Mouse (Mus musculus): Measurements from ENCODE around the gene Tmco1.

The Tmco1 gene

GRCm38 (mm10) chr1:167283441-167284257, 24.5 kb upstream of the Tmco1 start:
- peak; percentile 77 for DNase-seq (ENCODE audit: low read depth)

DNA sequence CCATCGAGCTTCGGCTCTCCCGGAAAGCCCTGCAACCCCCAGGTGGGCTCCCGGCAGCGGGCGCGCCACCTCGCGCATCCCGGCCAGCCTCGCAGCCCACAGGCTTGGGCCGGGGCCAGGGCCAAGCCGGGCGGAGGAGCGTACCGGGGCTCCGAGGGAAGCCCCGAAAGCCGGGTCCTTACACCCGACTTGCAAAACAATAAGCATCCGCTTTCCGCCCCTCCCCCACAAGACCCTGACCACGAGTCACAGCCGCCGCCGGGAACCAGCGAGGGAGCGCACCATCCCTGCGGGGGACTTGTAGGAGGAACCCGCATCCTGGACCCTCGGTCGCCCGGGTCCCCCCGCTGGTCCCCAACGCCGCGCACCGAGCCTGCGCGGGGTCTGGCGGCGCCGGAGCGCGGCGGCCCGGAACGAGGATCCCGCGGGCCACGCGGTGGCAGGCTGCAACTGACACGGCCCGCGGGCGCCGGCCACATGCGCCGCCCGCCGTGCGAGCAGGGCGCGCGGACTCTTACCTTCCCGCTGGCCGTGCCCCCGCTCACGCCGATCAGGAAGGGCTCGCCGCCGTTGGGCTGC, 23.8 kb upstream of the Tmco1 start:
- DNase-seq (ENCODE audit: low read depth), result peak; percentile 79

DNA sequence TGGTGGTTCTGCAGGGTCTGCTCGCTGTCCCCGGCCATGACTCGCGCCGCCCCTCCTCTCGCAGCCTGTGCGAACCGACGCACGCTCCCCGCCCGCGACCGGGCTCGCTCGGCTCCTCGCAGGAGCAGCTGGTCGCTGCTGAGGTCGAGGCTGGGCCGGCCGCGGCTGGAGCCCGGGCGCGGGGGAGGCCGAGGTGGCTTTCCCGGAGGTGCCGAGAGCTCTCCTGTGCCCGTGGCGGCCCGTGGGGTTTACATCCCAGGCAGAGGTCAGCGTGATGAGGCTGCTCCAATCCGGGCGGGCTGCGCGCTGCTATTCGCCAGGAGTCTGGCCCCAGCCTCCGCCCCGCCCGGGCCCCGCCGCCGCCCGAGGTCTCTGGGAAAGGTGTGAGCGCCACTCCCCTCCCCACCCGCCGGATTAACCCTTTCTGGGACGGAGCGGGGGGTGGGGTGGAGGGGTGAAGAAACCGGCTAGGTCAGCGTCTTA, 23.3 kb upstream of the Tmco1 start:
- DNase-seq (ENCODE audit: low read depth), result peak; percentile 83

DNA sequence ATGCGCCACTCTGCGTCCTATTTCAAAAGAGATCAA, 23.0 kb upstream of the Tmco1 start, which contains the start of gene Uck2:
TSS of gene Uck2 (minus strand) at position 1 of the 36 bp plus-strand sequence.
- no peak for DNase-seq (ENCODE audit: low read depth)

DNA sequence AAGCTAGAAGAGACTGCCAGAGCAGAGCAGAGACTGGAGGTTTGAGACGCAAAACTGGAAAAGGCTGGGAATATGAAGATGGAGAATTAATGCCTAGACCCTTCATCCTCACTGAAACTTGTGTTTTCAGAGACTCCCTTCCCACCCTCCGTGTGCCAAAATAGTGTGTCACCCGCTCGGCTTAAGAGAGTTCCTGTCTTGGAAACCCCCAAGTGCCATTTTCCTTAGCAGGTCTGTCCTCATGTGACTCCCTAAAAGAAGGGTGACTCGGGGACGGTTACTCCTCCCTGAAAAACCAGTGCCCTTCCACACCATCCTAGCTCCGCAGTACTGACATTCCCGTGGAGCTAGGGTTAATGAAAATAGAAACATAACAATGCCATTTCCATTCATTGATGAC, 22.8 kb upstream of the Tmco1 start:
- peak; percentile 64 for DNase-seq (ENCODE audit: low read depth)

- no peak for DNase-seq (ENCODE audit: low read depth)
Observed at GRCm38 (mm10) chr1:167287156-167287555, 21.0 kb upstream of the Tmco1 start.

- DNase-seq (ENCODE audit: low read depth), result peak; percentile 53
Observed at GRCm38 (mm10) chr1:167288665-167289538, 19.3 kb upstream of the Tmco1 start.

GRCm38 (mm10) chr1:167289567-167290262, 18.5 kb upstream of the Tmco1 start:
- no peak for DNase-seq (ENCODE audit: low read depth)

GRCm38 (mm10) chr1:167290263-167290592, 17.9 kb upstream of the Tmco1 start:
- DNase-seq (ENCODE audit: low read depth), result no peak

GRCm38 (mm10) chr1:167291610-167292009, 16.6 kb upstream of the Tmco1 start:
- no peak for DNase-seq (ENCODE audit: low read depth)

GRCm38 (mm10) chr1:167292447-167292846, 15.7 kb upstream of the Tmco1 start:
- no peak for DNase-seq (ENCODE audit: low read depth)

- DNase-seq (ENCODE audit: low read depth), result no peak
Observed at GRCm38 (mm10) chr1:167295679-167296402, 12.3 kb upstream of the Tmco1 start.

- no peak for DNase-seq (ENCODE audit: low read depth)
Observed at GRCm38 (mm10) chr1:167300122-167300521, 8.1 kb upstream of the Tmco1 start.

DNA sequence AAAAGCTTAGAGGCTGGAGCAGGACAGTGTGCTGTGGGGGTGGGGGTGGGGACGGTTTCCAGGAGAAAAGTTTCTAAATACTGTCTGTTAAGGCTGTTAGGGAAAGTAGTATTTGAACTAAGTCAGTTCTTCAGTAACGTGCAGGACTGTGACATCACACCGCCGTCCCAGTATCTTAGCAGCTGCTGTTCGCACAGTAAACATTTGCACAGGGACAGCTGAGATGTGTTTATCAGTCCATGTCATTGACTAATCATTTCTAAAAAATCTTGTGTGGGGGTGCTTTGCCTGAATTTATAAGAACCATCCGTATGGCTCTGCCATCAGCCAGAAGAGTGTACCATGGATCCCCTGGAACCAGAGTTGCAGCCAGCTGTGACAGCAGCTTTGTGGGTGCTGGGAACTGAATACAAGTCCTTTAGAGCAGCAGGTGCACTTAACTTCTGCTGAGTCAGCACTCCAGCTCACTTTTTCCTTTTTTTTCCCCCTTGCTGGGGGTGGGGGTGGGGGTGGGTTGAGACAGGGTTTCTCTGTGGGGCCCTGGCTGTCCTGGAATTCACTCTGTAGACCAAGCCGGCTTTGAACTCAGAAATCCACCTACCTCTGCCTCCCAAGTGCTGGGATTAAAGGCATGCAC, 2.6 kb upstream of the Tmco1 start:
- no peak for DNase-seq (ENCODE audit: low read depth)

DNA sequence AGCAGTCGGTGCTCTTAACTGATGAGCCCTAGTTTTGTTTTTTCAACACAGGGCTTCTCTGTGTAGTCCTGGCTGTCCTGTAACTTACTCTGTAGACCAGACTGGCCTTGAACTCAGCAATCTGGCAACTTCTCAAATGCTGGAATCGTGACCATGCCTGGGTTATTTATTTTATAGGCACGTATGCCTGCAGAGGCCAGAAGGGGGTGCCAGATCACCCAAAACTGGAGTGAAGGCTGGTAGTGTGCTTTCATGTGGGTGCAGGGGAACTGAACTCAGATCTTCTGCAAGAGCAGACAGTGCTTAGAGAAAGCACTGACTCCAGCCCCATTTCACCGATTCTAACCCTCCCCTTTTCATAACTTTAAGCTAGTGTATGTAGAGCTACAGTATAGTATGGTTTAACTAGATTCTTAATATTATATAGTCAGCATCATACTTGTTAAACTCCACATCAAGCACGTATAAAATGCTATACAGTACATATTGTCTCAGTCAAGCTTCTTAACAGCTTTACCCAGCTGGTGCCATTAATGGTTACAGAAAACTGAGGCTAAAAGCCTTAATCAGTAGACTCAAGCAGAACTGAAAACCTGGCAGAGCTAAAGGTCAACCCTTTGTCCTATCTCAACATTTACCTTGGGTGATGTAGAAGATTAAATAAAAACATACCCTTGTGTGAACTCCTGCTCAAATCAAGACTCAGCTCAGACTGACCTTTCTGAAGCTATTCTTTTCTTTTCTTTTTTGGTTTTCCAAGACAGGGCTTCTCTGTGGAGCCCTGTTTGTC, 1.5 kb upstream of the Tmco1 start:
- peak; percentile 83 for DNase-seq (ENCODE audit: low read depth)

DNA sequence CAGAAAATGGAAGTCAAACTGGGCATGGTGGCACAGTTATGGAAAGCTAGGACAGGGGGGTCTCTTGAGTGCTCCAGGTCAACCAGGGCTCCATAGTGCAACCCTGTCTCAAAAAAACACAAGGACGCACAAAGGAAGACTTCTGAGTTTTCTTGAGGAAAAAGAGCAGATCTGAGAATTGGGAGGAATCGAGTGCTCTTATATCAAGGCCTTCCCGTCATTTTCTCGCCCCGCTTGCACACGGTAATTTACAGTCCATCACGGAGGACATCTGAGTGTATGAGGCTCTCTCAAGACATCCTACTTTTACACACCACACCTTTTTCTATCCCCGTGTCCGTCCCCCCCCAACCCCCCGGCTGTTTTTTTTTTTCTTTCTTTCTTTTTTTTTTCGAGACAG, 504 bp upstream of the Tmco1 start:
- peak; percentile 41 for DNase-seq (ENCODE audit: low read depth)

DNA sequence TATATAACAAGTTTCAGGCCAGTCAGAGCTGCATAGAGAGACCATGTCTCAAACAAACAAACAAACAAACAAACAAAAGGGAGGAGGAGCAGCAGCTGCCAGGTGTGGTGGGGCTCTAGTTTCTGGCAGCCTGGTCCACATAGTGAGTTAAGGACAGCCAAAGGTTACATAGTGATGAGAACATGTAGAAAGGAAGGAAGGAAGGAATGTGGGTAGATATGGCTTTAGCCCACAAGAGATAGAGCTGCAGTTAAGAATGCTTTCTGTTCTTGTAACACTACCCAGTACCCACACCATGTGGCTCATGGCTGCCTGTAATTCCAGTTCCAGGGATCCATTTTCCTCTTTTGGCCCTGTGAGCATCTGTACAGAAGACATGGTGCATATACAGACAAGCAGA, 4.2 kb downstream of the Tmco1 start:
- no peak for DNase-seq (ENCODE audit: low read depth)

DNA sequence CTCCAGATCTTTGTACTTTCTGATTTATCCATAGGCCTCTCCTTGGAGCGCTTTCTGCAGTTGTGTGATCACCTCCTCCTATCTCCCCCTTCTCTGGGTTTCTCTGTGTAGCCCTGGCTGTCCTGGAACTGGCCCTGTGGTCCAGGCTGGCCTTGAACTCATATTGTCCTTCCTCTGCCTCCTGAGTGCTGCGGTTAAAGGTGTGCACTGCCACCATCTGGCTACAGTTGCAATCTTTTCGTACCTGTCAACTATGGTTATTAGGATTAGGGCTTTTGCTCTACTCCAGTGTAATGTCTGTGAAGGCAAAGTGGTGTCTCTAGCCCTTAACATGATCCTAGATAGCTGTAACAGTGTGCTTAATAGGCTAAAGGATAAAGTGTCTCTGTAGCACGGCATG, 5.0 kb downstream of the Tmco1 start:
- no peak for DNase-seq (ENCODE audit: low read depth)

GRCm38 (mm10) chr1:167321691-167322090, 13.5 kb downstream of the Tmco1 start:
- no peak for DNase-seq (ENCODE audit: low read depth)

GRCm38 (mm10) chr1:167328776-167329175, 20.6 kb downstream of the Tmco1 start:
- DNase-seq (ENCODE audit: low read depth), result no peak

DNA sequence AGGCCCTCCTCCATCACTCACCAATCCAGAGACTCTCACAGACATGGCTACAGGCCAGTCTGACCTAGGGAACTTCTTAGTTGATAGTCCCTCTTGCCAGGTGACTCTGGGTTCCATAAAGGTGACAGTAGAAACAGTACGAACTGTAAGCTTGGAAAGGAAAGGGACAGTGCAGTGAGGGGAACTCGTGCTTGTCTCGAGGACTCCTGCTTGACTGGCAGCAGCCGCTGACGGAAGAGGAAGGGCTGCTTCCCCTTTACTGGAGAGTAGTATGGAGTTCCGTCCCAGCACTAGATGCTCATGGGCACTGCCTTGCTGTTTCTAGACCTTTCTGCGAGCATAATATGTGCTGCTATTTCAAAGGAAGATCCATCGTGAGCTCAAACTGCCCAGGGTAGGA, 22.9 kb downstream of the Tmco1 start:
- no peak for DNase-seq (ENCODE audit: low read depth)

Data from induced T-regulatory cell, adult 2 months (primary cell).